Comparison of ENCODE assay signal across 8 mouse cellular contexts in the genomic region with DNA sequence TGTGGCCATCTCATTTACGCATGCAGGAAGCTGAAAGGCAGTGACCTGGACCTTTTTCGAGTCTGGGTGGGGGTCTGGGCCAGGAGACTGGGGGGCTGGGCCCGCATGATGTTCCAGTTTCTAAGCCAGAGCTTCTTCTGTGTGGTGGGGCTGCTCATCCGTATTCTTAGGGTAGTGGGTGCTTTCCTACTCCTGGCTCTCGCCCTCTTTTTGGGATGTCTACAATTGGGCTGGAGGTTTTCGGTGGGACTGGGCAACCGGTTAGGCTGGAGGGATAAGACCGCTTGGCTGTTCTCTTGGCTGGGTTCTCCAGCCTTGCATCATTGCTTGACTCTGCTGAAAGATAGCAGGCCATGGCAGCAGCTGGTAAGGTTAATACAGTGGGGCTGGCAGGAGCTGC. TPM values are rescaled to one million over a fixed set of nuclear protein-coding genes. Genes with fewer than 3 reads are reported as not detected.
DNase-seq lines count a peak whose midpoint lies in the region; ATAC-seq and TF ChIP-seq lines count a peak whose summit lies in the region.

No protein-coding gene starts in this region.

- peak overlapping the region; percentile 27 for H3ac ChIP-seq in C2C12 (ENCODE audit: control insufficient read depth, insufficient read length, low read depth)

- peak overlapping the region; percentile 70 for H3K9ac ChIP-seq in heart, embryonic 16.5 days (ENCODE audit: low read length)
- peak overlapping the region; percentile 37; the same call in 1 of the 2 replicates for H3K9ac ChIP-seq in liver, embryonic 16.5 days (ENCODE audit: low read depth, low read length)

- H3K27me3 ChIP-seq in erythroblast, embryonic 14.5 days (ENCODE audit: control insufficient read depth), result peaks cover 22% of the 10 kb centered on the region
- H3K27me3 ChIP-seq in C2C12 (ENCODE audit: control insufficient read depth, insufficient read depth, insufficient read length), result no peaks in the 10 kb centered on the region
- no peaks in the 10 kb centered on the region for H3K27me3 ChIP-seq in heart, embryonic 16.5 days (ENCODE audit: control insufficient read depth, insufficient read depth, low read length)
- no peaks in the 10 kb centered on the region; the same call in none of the 2 replicates for H3K27me3 ChIP-seq in liver, embryonic 16.5 days (ENCODE audit: control insufficient read depth, insufficient read depth, low read depth, low read length)

- no peak for ATAC-seq in erythroblast, adult 5-6 weeks (replicated peaks; ENCODE audit: low FRiP score, poor library complexity, severe bottlenecking)
- ATAC-seq in heart, embryonic 16.5 days (replicated peaks; ENCODE audit: extremely low read depth, insufficient read depth, low FRiP score), result no peak
- ATAC-seq in liver, embryonic 16.5 days (ENCODE audit: low read depth), result no peak

- peaks cover 44% of the 10 kb centered on the region for H3K79me3 ChIP-seq in C2C12 (ENCODE audit: low read depth)

- peak overlapping the region; percentile 12; the same call in 1 of the 2 replicates for H3K27ac ChIP-seq in heart, embryonic 16.5 days (ENCODE audit: low read length)
- no peak overlapping the region for H3K27ac ChIP-seq in liver, embryonic 16.5 days (ENCODE audit: low read length)

- H3K36me3 ChIP-seq in erythroblast, embryonic 14.5 days (ENCODE audit: control insufficient read depth), result peaks cover 38% of the 10 kb centered on the region
- peaks cover 30% of the 10 kb centered on the region for H3K36me3 ChIP-seq in C2C12 (ENCODE audit: control insufficient read depth, insufficient read depth)
- peaks cover 9% of the 10 kb centered on the region for H3K36me3 ChIP-seq in heart, embryonic 16.5 days (ENCODE audit: control insufficient read depth, insufficient read depth)
- H3K36me3 ChIP-seq in liver, embryonic 16.5 days (ENCODE audit: control insufficient read depth, insufficient read depth), result no peaks in the 10 kb centered on the region; the same call in 1 of the 2 replicates

- H3K4me2 ChIP-seq in heart, embryonic 16.5 days (ENCODE audit: low read depth, low read length), result peak overlapping the region; percentile 76
- H3K4me2 ChIP-seq in liver, embryonic 16.5 days (ENCODE audit: low read depth, low read length), result peak overlapping the region; percentile 69

- H3K4me1 ChIP-seq in erythroblast, embryonic 14.5 days (ENCODE audit: control insufficient read depth), result peaks cover 49% of the 10 kb centered on the region
- H3K4me1 ChIP-seq in heart, embryonic 16.5 days (ENCODE audit: control insufficient read depth, insufficient read depth, low read length), result peaks cover 46% of the 10 kb centered on the region
- peaks cover 36% of the 10 kb centered on the region for H3K4me1 ChIP-seq in liver, embryonic 16.5 days (ENCODE audit: control insufficient read depth, low read depth, low read length)

- DNase-seq in right cerebral cortex, postnatal 4 days, result no peak
- no peak for DNase-seq in frontal cortex, adult 2 months (ENCODE audit: extremely low spot score in 1 of 2, low spot score in 1 of 2)
- no peak for DNase-seq in kidney, postnatal 10 days

- no peaks in the 10 kb centered on the region for H3K9me3 ChIP-seq in erythroblast, embryonic 14.5 days (ENCODE audit: control insufficient read depth, low read length)
- no peaks in the 10 kb centered on the region for H3K9me3 ChIP-seq in heart, embryonic 16.5 days (replicated peaks; ENCODE audit: control insufficient read depth, low read length)
- no peaks in the 10 kb centered on the region for H3K9me3 ChIP-seq in liver, embryonic 16.5 days (replicated peaks; ENCODE audit: control insufficient read depth, low read length)

- no peak for TF ChIP-seq CTCF in C2C12 (IDR thresholded peaks at IDR 0.05; ENCODE audit: control insufficient read depth, insufficient read depth, insufficient read length)

- peaks cover 66% of the 10 kb centered on the region for H3K79me2 ChIP-seq in C2C12 (ENCODE audit: control insufficient read depth, insufficient read depth)

- WGBS in heart, embryonic 16.5 days, result 86% methylated on average over 8 of the region's 8 CpGs
- 79% methylated on average over 8 of the region's 8 CpGs for WGBS in liver, embryonic 16.5 days (ENCODE audit: insufficient replicate concordance)

- H3K4me3 ChIP-seq in erythroblast, embryonic 14.5 days (replicated peaks), result peak overlapping the region; percentile 91
- peak overlapping the region; percentile 86 for H3K4me3 ChIP-seq in C2C12 (ENCODE audit: insufficient read depth, poor library complexity, severe bottlenecking)
- peak overlapping the region; percentile 87 for H3K4me3 ChIP-seq in heart, embryonic 16.5 days (ENCODE audit: low read length)
- peak overlapping the region; percentile 65 for H3K4me3 ChIP-seq in liver, embryonic 16.5 days (ENCODE audit: low read depth, low read length)

TF ChIP-seq in C2C12, 6 proteins besides CTCF, POLR2A, EP300 and RAD21:
- TF ChIP-seq FOSL1 (IDR thresholded peaks at IDR 0.05; ENCODE audit: insufficient read depth, low read length, poor library complexity, severe bottlenecking) (no peak), MYOD1 (IDR thresholded peaks at IDR 0.05; ENCODE audit: control insufficient read depth, insufficient read length, low read depth) (no peak), MYOG (IDR thresholded peaks at IDR 0.05; ENCODE audit: control insufficient read depth, extremely low read depth, insufficient read length) (no peak), USF1 (IDR thresholded peaks at IDR 0.05; ENCODE audit: low read depth) (no peak), CEBPB (IDR thresholded peaks at IDR 0.05; ENCODE audit: low read depth) (no peak)
TF ChIP-seq in C2C12: peak in this region for 0.

RNA-seq across cellular contexts. Expression of a gene that starts 2.8 kb away (rescaled TPM):
- 0.07 and 0.09 TPM in 2 replicates for polyA plus RNA-seq in erythroblast, embryonic 14.5 days (2012)
- total RNA-seq in erythroblast, adult 5-6 weeks (2015; ENCODE audit: low replicate concordance), result 0.19 and 1.7 TPM in 2 replicates
- 0.42 and 3.7 TPM in 2 replicates for total RNA-seq in erythroblast, adult 5-6 weeks (2017; ENCODE audit: low replicate concordance)
- polyA plus RNA-seq in C2C12 (2012; fragmentation: generic; extraction: Trizol), result 15.1 TPM
- 16.2 and 18.1 TPM in 2 replicates for polyA plus RNA-seq in heart, embryonic 16.5 days (2015; fragmentation: Nextera tagmentation; extraction: Ambion mirVana)
- polyA plus RNA-seq in liver, embryonic 16.5 days (2015; fragmentation: Nextera tagmentation; extraction: Ambion mirVana), result 2.2 and 3.1 TPM in 2 replicates
- 21.8 and 22.3 TPM in 2 replicates for polyA plus RNA-seq in frontal cortex, adult 2 months (2012; rRNA removed)

RNA-seq across cellular contexts. Expression of a gene that starts 3.2 kb away (rescaled TPM):
- 0.94 and 1.2 TPM in 2 replicates for polyA plus RNA-seq in erythroblast, embryonic 14.5 days (2012)
- total RNA-seq in erythroblast, adult 5-6 weeks (2015; ENCODE audit: low replicate concordance), result 16.5 and 17.6 TPM in 2 replicates
- 9.5 and 9.6 TPM in 2 replicates for total RNA-seq in erythroblast, adult 5-6 weeks (2017; ENCODE audit: low replicate concordance)
- polyA plus RNA-seq in C2C12 (2012; fragmentation: generic; extraction: Trizol), result 31.2 TPM
- 40.3 and 42.2 TPM in 2 replicates for polyA plus RNA-seq in heart, embryonic 16.5 days (2015; fragmentation: Nextera tagmentation; extraction: Ambion mirVana)
- 18.8 TPM in 2 replicates for polyA plus RNA-seq in liver, embryonic 16.5 days (2015; fragmentation: Nextera tagmentation; extraction: Ambion mirVana)
- 24.2 and 25.3 TPM in 2 replicates for polyA plus RNA-seq in frontal cortex, adult 2 months (2012; rRNA removed)

RNA-seq across cellular contexts. Expression of a gene that starts 10.1 kb away (rescaled TPM):
- polyA plus RNA-seq in erythroblast, embryonic 14.5 days (2012), result 1.4 and 2.5 TPM in 2 replicates
- 74.4 and 106 TPM in 2 replicates for total RNA-seq in erythroblast, adult 5-6 weeks (2015; ENCODE audit: low replicate concordance)
- 93.5 and 113 TPM in 2 replicates for total RNA-seq in erythroblast, adult 5-6 weeks (2017; ENCODE audit: low replicate concordance)
- 56.6 TPM for polyA plus RNA-seq in C2C12 (2012; fragmentation: generic; extraction: Trizol)
- 154 and 169 TPM in 2 replicates for polyA plus RNA-seq in heart, embryonic 16.5 days (2015; fragmentation: Nextera tagmentation; extraction: Ambion mirVana)
- 84.4 and 94.9 TPM in 2 replicates for polyA plus RNA-seq in liver, embryonic 16.5 days (2015; fragmentation: Nextera tagmentation; extraction: Ambion mirVana)
- 55.8 and 69.0 TPM in 2 replicates for polyA plus RNA-seq in frontal cortex, adult 2 months (2012; rRNA removed)

RNA-seq across cellular contexts. Expression of a gene that starts 14.4 kb away (rescaled TPM):
- polyA plus RNA-seq in erythroblast, embryonic 14.5 days (2012), result 1.3 and 2.2 TPM in 2 replicates
- 5.4 and 18.8 TPM in 2 replicates for total RNA-seq in erythroblast, adult 5-6 weeks (2015; ENCODE audit: low replicate concordance)
- total RNA-seq in erythroblast, adult 5-6 weeks (2017; ENCODE audit: low replicate concordance), result 13.0 and 28.2 TPM in 2 replicates
- polyA plus RNA-seq in C2C12 (2012; fragmentation: generic; extraction: Trizol), result 41.1 TPM
- polyA plus RNA-seq in heart, embryonic 16.5 days (2015; fragmentation: Nextera tagmentation; extraction: Ambion mirVana), result 41.4 and 43.0 TPM in 2 replicates
- polyA plus RNA-seq in liver, embryonic 16.5 days (2015; fragmentation: Nextera tagmentation; extraction: Ambion mirVana), result 68.5 and 69.3 TPM in 2 replicates
- 15.3 and 17.3 TPM in 2 replicates for polyA plus RNA-seq in frontal cortex, adult 2 months (2012; rRNA removed)

RNA-seq across cellular contexts. Expression of a gene that starts 16.3 kb away (rescaled TPM):
- polyA plus RNA-seq in erythroblast, embryonic 14.5 days (2012), result 0.01 TPM in 1 of 2 replicates, not detected in the other
- total RNA-seq in erythroblast, adult 5-6 weeks (2015; ENCODE audit: low replicate concordance), result 0.38 TPM in 1 of 2 replicates, not detected in the other
- 0.85 and 1.5 TPM in 2 replicates for total RNA-seq in erythroblast, adult 5-6 weeks (2017; ENCODE audit: low replicate concordance)
- polyA plus RNA-seq in C2C12 (2012; fragmentation: generic; extraction: Trizol), result 1.7 TPM
- 1.3 and 2.4 TPM in 2 replicates for polyA plus RNA-seq in heart, embryonic 16.5 days (2015; fragmentation: Nextera tagmentation; extraction: Ambion mirVana)
- polyA plus RNA-seq in liver, embryonic 16.5 days (2015; fragmentation: Nextera tagmentation; extraction: Ambion mirVana), result 10.4 and 10.6 TPM in 2 replicates
- polyA plus RNA-seq in frontal cortex, adult 2 months (2012; rRNA removed), result 2.4 and 3.4 TPM in 2 replicates

Comparison
In these comparisons a context has a peak if more than half of its experiments do, and no peak if none do; other contexts are left out.
1. RNA of a gene that starts 10.1 kb away (polyA plus RNA-seq): 154 to 169 TPM in heart, embryonic 16.5 days, 84.4 to 94.9 TPM in liver, embryonic 16.5 days, 55.8 to 69.0 TPM in frontal cortex, adult 2 months and 56.6 TPM in C2C12 (single experiment); 1.4 to 2.5 TPM in erythroblast, embryonic 14.5 days; every median in the first group is over 10 times any median in the second.
2. Peak in every context shown above with its lines, with median percentiles within 50 percentile points of each other: H3K4me3 ChIP-seq.